Mouse (Mus musculus) urinary bladder, postnatal 36 days (tissue): ENCODE measurements around the gene Cebpe.
A peak's percentile ranks its signal among the peaks of the same experiment; 100 is the strongest.

Experiments used
- DNase-seq, 2 experiments: peaks; one replicate each; pipeline ENCODE4 v3.0.0; 2022; ENCODE audit warnings: low spot score in 2 of 2, mixed read lengths in 1 of 2

Cebpe gene

DNA sequence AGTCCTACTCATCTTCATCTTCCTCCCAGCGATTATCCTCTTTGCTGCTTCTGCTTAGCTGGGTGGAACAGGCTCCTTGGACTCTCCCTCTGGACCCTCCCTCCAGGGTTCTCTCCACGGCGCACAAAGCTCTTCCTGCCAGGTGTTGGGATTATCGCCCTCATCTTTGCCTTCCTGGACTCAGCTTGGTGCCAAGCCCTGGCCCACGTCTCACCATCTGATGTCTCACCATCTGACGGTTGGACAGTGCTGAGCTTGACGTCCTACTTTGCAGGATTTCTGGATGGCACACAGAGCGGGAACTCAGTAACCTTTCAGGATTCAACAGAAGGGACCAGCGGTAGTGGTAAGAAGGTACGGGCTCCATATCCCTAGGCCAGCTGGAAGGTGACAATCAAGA, 9.7 kb upstream of the Cebpe start:
- no peak for DNase-seq

GRCm38 (mm10) chr14:54720654-54721350, 8.8 kb upstream of the Cebpe start:
- DNase-seq = no peak

DNA sequence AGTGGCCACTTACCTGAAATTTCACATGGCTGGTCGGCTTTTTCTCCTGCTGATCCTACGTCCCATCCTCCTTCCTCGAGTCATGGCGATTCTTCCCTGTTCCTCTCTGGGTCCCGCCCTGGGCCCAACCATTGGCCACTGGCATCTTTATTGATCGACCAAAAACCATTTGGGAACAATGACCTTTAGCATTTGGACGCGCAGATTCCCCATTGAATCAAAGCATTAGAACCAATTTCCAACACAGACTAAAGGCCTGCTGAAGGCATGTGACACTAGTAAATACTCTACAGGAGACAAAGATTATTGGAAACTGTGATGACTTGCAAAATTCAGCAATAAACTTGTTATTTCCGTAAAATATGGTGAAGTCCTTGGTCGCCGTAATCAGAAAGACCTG, 8.1 kb upstream of the Cebpe start:
- no peak for DNase-seq

GRCm38 (mm10) chr14:54715402-54715801, 3.4 kb upstream of the Cebpe start:
- DNase-seq = no peak

DNA sequence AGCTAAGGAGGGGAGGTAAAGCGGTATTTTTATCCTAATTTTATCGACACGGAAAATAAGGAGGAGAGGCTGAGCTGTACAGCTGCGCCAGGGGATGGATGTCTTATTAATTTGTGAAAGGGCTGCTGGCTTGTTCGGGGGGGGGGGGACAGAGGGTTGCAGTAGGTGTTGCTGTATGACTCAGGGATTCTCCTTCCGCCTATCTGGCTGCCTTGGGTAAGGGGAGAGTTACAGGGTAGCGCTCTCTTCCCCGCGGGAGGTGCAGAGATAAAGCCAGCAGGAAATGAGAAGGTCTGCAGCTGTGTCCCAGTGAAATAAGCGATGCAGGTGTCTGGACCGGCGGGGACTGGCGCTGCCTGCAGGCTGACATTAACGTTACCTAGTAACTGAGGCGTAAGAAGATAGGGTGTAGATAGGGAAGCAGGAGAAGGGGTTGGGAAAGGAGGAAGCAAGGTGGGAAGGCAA, 2.7 kb upstream of the Cebpe start:
- no peak for DNase-seq

DNA sequence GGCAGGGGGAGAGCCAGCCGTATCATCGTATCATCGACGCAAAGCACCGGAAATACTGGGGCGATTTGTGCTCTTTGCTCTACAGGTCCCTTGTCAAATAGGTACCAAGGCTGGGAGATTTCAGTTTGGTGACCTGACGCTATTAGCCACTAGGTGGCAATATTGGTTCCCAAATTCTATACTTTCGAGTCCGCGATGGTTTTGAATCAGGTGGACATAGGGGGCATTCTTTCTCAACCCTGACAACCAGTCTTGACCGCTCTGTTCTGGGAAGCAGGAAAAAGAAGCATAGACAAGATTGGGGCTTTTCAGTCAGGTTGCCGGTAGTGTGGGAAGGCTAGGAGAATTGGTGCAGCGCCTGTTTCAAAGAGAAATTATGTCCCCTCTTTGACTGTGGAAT, 2.1 kb upstream of the Cebpe start:
- DNase-seq = peak; percentile 48 to 64

DNA sequence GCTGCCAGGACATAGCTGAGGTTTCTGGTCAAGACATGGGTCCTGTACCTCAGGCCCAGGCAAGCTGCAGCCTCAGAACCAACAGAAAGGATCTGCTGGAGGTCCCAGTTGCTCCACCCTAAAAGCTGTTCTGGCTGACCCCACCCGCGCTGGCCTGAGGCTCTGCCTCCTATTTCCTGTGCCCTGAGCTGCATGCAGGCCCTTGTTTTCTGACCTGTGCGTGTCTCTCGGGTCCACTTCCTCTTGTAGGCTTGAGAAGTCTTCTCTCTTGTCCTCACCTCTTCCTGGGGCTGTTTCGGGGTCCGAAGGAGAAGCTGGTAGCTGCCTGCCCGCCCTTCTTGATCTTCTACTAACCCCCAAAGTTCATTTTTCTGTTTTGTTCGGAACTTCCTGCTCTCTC, 887 bp upstream of the Cebpe start:
- peak in 1 of 2 experiments; percentile 19 for DNase-seq

DNA sequence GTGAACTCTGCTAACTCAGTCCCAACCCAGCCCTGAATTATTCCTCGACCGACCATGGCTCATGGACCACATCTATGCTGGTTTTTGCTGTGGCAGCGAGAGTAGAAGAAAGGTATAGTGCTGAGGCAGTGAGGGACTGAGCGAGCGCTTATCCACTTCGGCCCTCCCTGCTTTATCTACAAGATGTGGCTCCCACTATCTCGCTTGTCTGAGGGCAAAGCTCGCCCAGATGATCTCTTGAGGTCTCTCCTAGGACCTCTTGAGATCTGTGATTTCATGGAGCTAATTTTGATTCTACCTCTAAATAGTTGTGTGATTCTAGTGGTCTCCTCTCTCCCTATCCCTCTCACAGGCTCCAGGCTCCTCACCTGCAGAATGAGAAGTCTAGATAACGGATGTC, 2.9 kb downstream of the Cebpe start:
- no peak for DNase-seq

GRCm38 (mm10) chr14:54706589-54707320, 5.2 kb downstream of the Cebpe start:
- DNase-seq = no peak

GRCm38 (mm10) chr14:54705844-54706243, 6.1 kb downstream of the Cebpe start:
- DNase-seq = no peak

DNA sequence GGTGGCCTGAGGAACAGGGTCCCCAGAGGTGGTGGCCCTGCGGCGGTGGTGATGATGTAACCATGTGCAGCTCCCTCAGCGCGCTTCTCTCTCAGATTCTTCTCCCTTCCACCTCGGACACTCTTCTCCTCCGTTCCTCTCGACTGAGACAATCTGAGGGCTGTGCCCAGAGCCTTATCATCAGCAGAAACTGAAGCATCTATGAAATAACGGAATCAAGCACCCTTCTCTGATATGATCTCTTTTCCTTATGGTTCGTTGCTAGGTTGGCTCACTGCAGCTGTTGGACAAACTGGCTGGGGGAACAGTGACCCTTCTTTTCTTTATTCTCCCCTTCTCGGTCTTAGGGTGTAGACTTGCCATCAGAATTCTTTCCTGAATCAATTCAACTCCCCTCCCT, 8.8 kb downstream of the Cebpe start:
- DNase-seq = no peak

GRCm38 (mm10) chr14:54701298-54701697, 10.7 kb downstream of the Cebpe start:
- peak; percentile 71 to 74 for DNase-seq

- no peak for DNase-seq
Measured at GRCm38 (mm10) chr14:54699586-54699985, 12.4 kb downstream of the Cebpe start.

GRCm38 (mm10) chr14:54698733-54699132, 13.2 kb downstream of the Cebpe start, which contains the start of gene Gm29776:
TSS of gene Gm29776 (minus strand) at chr14:54698833.
- DNase-seq = no peak

GRCm38 (mm10) chr14:54696752-54697151, 15.2 kb downstream of the Cebpe start:
- no peak for DNase-seq

GRCm38 (mm10) chr14:54695042-54695441, 16.9 kb downstream of the Cebpe start:
- no peak for DNase-seq

GRCm38 (mm10) chr14:54687251-54687650, 24.7 kb downstream of the Cebpe start:
- no peak for DNase-seq

GRCm38 (mm10) chr14:54686522-54687143, 25.3 kb downstream of the Cebpe start, which contains the start of gene Acin1:
TSS of gene Acin1 (minus strand) at chr14:54686931.
- DNase-seq = peak; percentile 100

DNA sequence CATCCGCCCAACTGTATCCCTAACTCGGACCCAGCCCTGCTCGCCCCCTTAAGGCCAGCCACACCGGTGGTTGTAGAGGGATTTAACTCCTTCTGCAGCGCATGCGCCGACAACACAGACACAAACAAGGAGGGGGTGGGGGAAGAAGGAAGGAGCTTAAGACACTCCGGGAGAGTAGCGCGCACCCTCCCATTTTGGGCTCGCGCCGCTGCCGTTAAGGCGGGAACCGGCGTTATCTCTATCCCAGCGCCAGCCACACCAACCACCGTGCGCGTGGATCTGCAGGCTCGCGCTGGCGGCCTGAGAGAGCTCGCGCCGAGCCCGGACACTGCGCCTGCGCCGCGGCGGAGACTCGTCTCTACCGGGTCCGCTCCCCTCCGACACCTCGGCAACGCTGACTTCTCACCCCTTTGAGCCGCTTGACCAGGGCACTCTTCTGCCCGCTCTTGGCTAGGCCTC, 25.9 kb downstream of the Cebpe start, which contains the start of gene 1700123O20Rik:
TSS of gene 1700123O20Rik (plus strand) at position 154 of the 459 bp plus-strand sequence.
- DNase-seq = no peak

DNA sequence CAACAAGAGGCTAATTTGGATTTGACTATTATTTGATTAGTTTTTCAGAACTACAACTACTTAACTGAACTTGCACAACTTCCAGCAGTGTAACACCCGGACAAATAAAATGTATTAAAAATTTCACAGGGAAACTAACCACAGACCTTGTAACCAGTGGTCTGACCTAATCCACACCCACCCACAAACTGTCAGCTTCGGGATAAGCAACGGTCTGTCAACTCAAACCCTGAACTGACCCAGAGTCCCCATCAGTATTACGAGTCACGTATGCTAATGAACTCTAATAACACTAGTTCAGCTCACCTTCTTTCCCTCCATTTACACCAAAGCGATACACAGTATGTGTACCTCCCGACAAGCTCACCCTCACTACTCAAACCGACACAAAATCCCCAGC, 26.5 kb downstream of the Cebpe start:
- no peak for DNase-seq

DNA sequence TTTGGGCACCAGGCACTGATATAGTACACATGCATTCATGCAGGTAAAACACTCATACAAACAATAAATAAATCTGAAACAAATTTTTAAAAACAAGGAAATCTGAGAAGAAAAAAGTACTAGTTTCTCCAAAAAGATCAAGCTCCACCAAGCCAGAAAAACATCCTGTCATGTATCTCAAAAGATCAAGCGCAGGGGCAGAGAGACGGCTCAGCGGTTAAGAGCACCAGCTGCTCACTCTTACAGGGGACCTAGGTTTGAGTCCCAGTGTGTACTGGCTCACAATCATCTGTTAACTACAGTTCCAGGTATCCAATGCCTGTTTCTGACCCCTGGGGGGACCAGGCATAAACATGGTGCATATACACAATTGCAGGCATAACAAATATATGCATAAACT, 29.6 kb downstream of the Cebpe start:
- no peak for DNase-seq

DNA sequence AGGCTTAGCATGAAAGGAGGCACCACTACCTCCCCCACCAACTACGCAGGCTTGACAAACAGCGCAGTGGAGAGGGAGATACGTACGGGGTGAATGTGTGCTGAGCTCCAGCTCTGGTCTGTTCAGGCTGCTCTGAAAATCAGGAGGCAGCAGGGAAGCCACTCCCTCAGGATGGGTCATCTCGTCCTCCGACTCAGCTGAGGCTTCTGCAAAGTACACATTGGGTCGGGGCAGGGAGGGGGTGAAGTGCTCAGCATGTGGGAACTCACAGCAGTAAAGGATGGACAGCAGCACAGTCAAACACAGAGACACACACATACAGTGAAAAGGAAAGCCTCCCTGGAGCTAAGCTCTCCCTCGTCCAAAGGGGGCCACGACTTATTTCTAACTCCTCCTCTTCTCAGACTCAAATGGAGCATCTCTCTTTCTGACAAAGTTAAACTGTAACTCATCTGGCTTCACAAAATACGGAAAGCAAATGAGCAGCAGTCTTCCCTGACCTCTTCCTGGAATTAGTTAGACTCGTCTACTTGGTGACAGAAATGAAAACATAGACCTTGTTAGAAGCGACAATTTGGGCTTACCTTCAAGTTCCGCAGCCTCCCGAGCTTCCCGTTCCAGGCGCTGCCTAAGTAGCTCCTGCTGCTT, 33.2 kb downstream of the Cebpe start:
- DNase-seq = no peak
